Mouse (Mus musculus) yolk sac, embryonic 10.5 days (tissue): ENCODE measurements around the gene Tspan32.

ENCODE experiments used
- DNase-seq: peaks from one replicate; pipeline ENCODE4 v3.0.0-alpha.2; 2017; ENCODE audit warnings: low spot score

Gene Tspan32

GRCm38 (mm10) chr7:143033581-143033980 is 28.7 kb downstream of the Tspan32 start:
- DNase-seq = no peak

- no peak for DNase-seq
Observed at GRCm38 (mm10) chr7:143034112-143034511, 29.3 kb downstream of the Tspan32 start.

GRCm38 (mm10) chr7:143034519-143035450 is 29.9 kb downstream of the Tspan32 start:
- DNase-seq = no peak

GRCm38 (mm10) chr7:143036787-143037186 is 31.9 kb downstream of the Tspan32 start:
- DNase-seq = no peak

GRCm38 (mm10) chr7:143037306-143037705 is 32.5 kb downstream of the Tspan32 start:
- no peak for DNase-seq

- no peak for DNase-seq
Observed at GRCm38 (mm10) chr7:143038174-143038931, 33.5 kb downstream of the Tspan32 start.

- no peak for DNase-seq
Observed at GRCm38 (mm10) chr7:143040561-143040960, 35.7 kb downstream of the Tspan32 start.

GRCm38 (mm10) chr7:143041138-143041822 is 36.4 kb downstream of the Tspan32 start:
- DNase-seq = no peak

- no peak for DNase-seq
Observed at GRCm38 (mm10) chr7:143042089-143042488, 37.2 kb downstream of the Tspan32 start.

- no peak for DNase-seq
Observed at GRCm38 (mm10) chr7:143042897-143043300, 38.1 kb downstream of the Tspan32 start.

- DNase-seq = no peak
Observed at GRCm38 (mm10) chr7:143044049-143044825, 39.4 kb downstream of the Tspan32 start.

- DNase-seq = no peak
Observed at GRCm38 (mm10) chr7:143044826-143045206, 40.0 kb downstream of the Tspan32 start.

- no peak for DNase-seq
Observed at GRCm38 (mm10) chr7:143046358-143046757, 41.5 kb downstream of the Tspan32 start.

- DNase-seq = no peak
Observed at GRCm38 (mm10) chr7:143049331-143049730, 44.5 kb downstream of the Tspan32 start.

- DNase-seq = no peak
Observed at GRCm38 (mm10) chr7:143049841-143050816, 45.3 kb downstream of the Tspan32 start.

- DNase-seq = no peak
Observed at GRCm38 (mm10) chr7:143051316-143051715, 46.5 kb downstream of the Tspan32 start.

GRCm38 (mm10) chr7:143052626-143053007 is 47.8 kb downstream of the Tspan32 start, which contains the start of gene Cd81:
TSS of gene Cd81 (plus strand) at chr7:143052739.
- DNase-seq = peak; percentile 81

- DNase-seq = peak; percentile 74
Observed at GRCm38 (mm10) chr7:143053008-143053899, 48.4 kb downstream of the Tspan32 start.

GRCm38 (mm10) chr7:143053961-143054611 is 49.2 kb downstream of the Tspan32 start:
- DNase-seq = no peak
